Mouse (Mus musculus): ENCODE data around the gene Nxnl2. TPM values are rescaled to one million over a fixed set of nuclear protein-coding genes. Genes with fewer than 3 reads are reported as not detected.

Gene Nxnl2
- polyA plus RNA-seq, 1 experiment, result not detected

DNA sequence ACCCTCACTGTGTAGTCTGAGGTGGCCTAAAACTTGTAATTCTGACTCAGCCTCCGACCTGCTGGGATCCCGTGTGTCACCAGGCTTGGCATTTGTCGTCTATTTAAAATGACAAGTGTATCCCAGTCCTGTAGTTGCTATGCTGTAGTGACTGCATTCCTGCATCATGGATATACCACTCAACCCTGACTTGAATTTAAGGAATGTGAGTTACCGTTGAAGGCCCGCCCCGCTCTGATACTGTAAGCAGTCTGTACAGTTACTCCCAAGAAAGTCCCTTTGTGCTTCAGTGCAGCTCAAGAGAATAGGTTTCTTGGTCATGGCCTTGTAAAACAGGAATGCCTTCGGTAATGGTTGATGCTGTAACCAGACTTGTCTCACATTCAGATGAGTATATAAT, 42.4 kb upstream of the Nxnl2 start:
- TF ChIP-seq REST (IDR thresholded peaks at IDR 0.05; ENCODE audit: insufficient read depth, insufficient read length), result no peak
- no peak for TF ChIP-seq SRF (IDR thresholded peaks at IDR 0.05; ENCODE audit: control insufficient read depth, insufficient read length, low read depth)
- TF ChIP-seq TCF3 (IDR thresholded peaks at IDR 0.05; ENCODE audit: insufficient read length, low read depth), result no peak
- Histone ChIP-seq H3ac (ENCODE audit: control insufficient read depth, insufficient read length) (no peak overlapping the region), H3K79me2 (ENCODE audit: control insufficient read depth, insufficient read depth) (peaks cover 53% of the 10 kb centered on the region), H3K4me3 (no peak overlapping the region), H3K27me3 (ENCODE audit: control insufficient read depth, insufficient read depth, insufficient read length) (no peaks in the 10 kb centered on the region), H3K4me2 (ENCODE audit: low read depth) (no peak overlapping the region), H3K36me3 (ENCODE audit: control insufficient read depth, insufficient read depth) (peaks cover 8% of the 10 kb centered on the region)

DNA sequence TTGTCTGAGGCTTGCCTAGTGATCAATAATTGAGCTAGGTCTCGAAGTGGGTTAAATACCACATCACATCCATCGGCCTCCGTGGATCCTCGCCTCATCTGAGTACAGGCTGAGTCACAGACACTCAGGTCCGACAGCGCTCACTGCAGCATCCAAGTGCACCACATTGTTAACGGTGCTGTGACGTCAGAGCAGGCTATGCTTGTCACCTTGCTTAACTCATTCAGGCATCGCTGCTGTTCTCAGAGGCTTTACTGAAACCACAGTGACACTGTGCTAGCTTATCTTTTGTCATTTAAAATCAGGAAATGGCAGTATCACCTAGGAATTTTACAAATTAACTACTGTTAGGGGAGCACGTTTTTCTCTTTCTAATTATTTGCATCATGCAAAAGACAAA, 39.6 kb upstream of the Nxnl2 start:
- no peak overlapping the region for H3K4me3 ChIP-seq
- TF ChIP-seq REST (IDR thresholded peaks at IDR 0.05; ENCODE audit: insufficient read depth, insufficient read length), result no peak
- TF ChIP-seq CEBPB (IDR thresholded peaks at IDR 0.05; ENCODE audit: insufficient read depth, poor library complexity, severe bottlenecking), result no peak
- no peak for TF ChIP-seq MYOD1 (IDR thresholded peaks at IDR 0.05; ENCODE audit: control insufficient read depth in 1 of 3, insufficient read length in 2 of 3, low read depth in 2 of 3)
- no peak for TF ChIP-seq E2F4 (IDR thresholded peaks at IDR 0.05; ENCODE audit: insufficient read depth)
- TF ChIP-seq TCF12 (IDR thresholded peaks at IDR 0.05; ENCODE audit: insufficient read depth, poor library complexity, severe bottlenecking), result no peak
- TF ChIP-seq TCF3 (IDR thresholded peaks at IDR 0.05; ENCODE audit: insufficient read length, low read depth), result no peak
- H3ac ChIP-seq (ENCODE audit: control insufficient read depth, insufficient read length), result no peak overlapping the region
- H3K79me2 ChIP-seq (ENCODE audit: control insufficient read depth, insufficient read depth), result peaks cover 28% of the 10 kb centered on the region
- H3K27me3 ChIP-seq (ENCODE audit: control insufficient read depth, insufficient read depth, insufficient read length), result no peaks in the 10 kb centered on the region
- H3K4me2 ChIP-seq (ENCODE audit: low read depth), result no peak overlapping the region
- peaks cover 10% of the 10 kb centered on the region for H3K36me3 ChIP-seq (ENCODE audit: control insufficient read depth, insufficient read depth)

DNA sequence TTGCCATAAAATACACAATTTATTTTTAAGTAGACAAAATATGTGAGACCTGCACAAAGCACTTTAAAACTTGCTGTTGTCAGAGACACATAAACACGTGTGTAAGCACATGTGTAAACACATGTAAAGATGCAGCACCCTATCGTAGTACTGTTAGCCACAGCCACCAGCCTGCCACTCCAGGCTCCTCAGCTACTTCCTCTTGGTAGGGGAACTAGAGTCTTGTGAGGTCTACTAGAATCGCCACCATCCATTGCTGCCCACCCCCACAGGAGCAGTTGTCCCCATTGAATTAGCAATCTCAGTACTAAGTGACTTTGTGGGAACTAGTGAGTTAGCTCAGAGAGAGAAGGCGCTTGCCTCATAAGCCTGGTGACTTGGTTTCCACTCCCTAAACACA, 34.5 kb upstream of the Nxnl2 start:
- Histone ChIP-seq H3K27me3 (ENCODE audit: control insufficient read depth, insufficient read depth, insufficient read length) (no peaks in the 10 kb centered on the region), H3K36me3 (ENCODE audit: control insufficient read depth, insufficient read depth) (peaks cover 20% of the 10 kb centered on the region), H3ac (ENCODE audit: control insufficient read depth, insufficient read length) (no peak overlapping the region), H3K4me2 (ENCODE audit: low read depth) (no peak overlapping the region), H3K79me2 (ENCODE audit: control insufficient read depth, insufficient read depth) (peaks cover 6% of the 10 kb centered on the region), H3K4me3 (no peak overlapping the region)
- TF ChIP-seq TCF3 (IDR thresholded peaks at IDR 0.05; ENCODE audit: insufficient read length, low read depth) (no peak), MYOG (IDR thresholded peaks at IDR 0.05; ENCODE audit: control insufficient read depth in 1 of 3, insufficient read depth in 1 of 3, insufficient read length in 2 of 3, low read depth in 2 of 3) (no peak)

DNA sequence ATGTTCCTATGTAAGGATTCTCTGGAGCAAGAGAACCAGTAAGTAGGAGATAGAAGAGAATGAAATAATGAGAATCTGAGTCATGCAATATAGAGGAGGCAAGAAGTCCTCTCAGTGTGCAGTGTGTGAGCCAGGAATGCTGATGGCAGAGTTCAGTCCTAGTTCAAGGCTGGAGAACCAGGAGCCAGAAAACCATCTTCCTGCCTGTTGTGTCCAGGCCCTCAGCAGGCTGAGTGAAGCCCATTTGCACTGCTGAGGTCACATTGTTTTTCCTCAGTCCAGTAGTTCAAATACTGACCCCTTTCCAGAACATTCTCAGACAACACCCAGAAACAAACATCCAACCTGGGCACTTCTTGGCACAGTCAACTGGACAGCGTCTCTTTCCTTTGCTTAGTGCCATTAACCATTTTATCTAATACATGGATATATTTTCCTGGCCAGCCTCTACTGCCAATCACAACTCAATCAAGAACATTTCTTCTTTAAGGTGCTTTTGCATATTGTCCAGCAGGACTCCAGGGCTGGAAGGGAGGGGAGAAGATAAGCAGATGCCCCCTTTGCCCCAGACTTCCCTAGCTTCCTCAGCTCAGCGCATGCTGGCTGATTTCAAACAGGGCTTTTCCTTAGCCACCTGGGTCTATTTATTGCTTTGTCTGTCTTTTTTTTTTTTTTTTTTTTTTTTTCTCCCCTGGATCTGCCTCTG, 33.7 kb upstream of the Nxnl2 start:
- no peak for TF ChIP-seq MYOG (IDR thresholded peaks at IDR 0.05; ENCODE audit: control insufficient read depth in 1 of 3, insufficient read depth in 1 of 3, insufficient read length in 2 of 3, low read depth in 2 of 3)
- TF ChIP-seq USF1 (IDR thresholded peaks at IDR 0.05; ENCODE audit: low read depth), result no peak
- TF ChIP-seq SRF (IDR thresholded peaks at IDR 0.05; ENCODE audit: control insufficient read depth, insufficient read length, low read depth), result no peak
- TF ChIP-seq TCF3 (IDR thresholded peaks at IDR 0.05; ENCODE audit: insufficient read length, low read depth), result no peak
- TF ChIP-seq TCF12 (IDR thresholded peaks at IDR 0.05; ENCODE audit: insufficient read depth, poor library complexity, severe bottlenecking), result no peak
- no peak for TF ChIP-seq MYOD1 (IDR thresholded peaks at IDR 0.05; ENCODE audit: control insufficient read depth in 1 of 3, insufficient read length in 2 of 3, low read depth in 2 of 3)
- no peak for TF ChIP-seq REST (IDR thresholded peaks at IDR 0.05; ENCODE audit: insufficient read depth, insufficient read length)
- no peak for TF ChIP-seq CEBPB (IDR thresholded peaks at IDR 0.05; ENCODE audit: insufficient read depth, poor library complexity, severe bottlenecking)
- TF ChIP-seq MAX (IDR thresholded peaks at IDR 0.05; ENCODE audit: low read depth), result no peak
- no peak for TF ChIP-seq E2F4 (IDR thresholded peaks at IDR 0.05; ENCODE audit: insufficient read depth)
- TF ChIP-seq POLR2AphosphoS2 (IDR thresholded peaks at IDR 0.05; ENCODE audit: insufficient read length, low read depth), result no peak
- TF ChIP-seq POLR2A (IDR thresholded peaks at IDR 0.05; ENCODE audit: insufficient read length, low read depth), result no peak
- H3K27me3 ChIP-seq (ENCODE audit: control insufficient read depth, insufficient read depth, insufficient read length), result no peaks in the 10 kb centered on the region
- no peak overlapping the region for H3K4me3 ChIP-seq
- H3K4me2 ChIP-seq (ENCODE audit: low read depth), result no peak overlapping the region
- peaks cover 6% of the 10 kb centered on the region for H3K79me2 ChIP-seq (ENCODE audit: control insufficient read depth, insufficient read depth)
- peaks cover 20% of the 10 kb centered on the region for H3K36me3 ChIP-seq (ENCODE audit: control insufficient read depth, insufficient read depth)
- no peak overlapping the region for H3ac ChIP-seq (ENCODE audit: control insufficient read depth, insufficient read length)

DNA sequence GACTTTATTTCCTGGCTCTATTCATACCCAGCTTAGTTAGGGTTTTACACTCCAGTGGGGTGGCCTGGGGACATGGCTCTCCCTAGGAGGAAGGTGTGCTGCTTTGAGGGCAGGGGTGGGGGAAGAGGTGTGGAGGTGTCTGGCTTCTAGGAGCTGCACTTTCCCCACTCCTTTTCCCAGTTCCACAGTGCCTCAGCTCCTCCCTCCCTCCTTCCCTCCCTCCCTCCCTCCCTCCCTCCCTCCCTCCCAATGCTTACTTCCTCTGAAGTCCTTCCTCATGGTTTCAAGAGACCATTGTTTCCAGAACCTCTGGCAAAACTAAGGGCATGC, 33.2 kb upstream of the Nxnl2 start:
- TF ChIP-seq MAX (IDR thresholded peaks at IDR 0.05; ENCODE audit: low read depth), result no peak
- no peak overlapping the region for H3K4me2 ChIP-seq (ENCODE audit: low read depth)
- no peak overlapping the region for H3K4me3 ChIP-seq
- no peaks in the 10 kb centered on the region for H3K27me3 ChIP-seq (ENCODE audit: control insufficient read depth, insufficient read depth, insufficient read length)
- H3ac ChIP-seq (ENCODE audit: control insufficient read depth, insufficient read length), result no peak overlapping the region
- H3K79me2 ChIP-seq (ENCODE audit: control insufficient read depth, insufficient read depth), result peaks cover 6% of the 10 kb centered on the region
- peaks cover 24% of the 10 kb centered on the region for H3K36me3 ChIP-seq (ENCODE audit: control insufficient read depth, insufficient read depth)

DNA sequence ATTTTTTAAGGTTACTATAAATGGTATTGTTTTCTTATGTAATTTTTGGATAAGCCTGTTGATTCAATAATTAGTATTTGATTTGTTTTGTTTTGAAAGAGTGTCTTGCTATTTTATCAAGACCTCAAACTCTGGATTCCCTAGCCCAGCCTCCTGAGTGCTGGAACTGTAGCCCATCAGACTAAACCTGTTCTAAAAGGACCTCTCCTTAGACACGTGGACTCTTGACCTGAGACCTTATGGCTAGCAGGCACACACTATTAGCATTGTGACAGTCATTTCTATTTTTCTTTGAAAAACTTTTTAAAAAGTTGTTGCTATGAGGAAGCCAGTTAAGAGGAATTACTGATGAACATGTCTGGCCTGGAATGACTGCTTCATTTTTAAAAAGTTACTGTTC, 23.7 kb upstream of the Nxnl2 start:
- peaks cover 45% of the 10 kb centered on the region for H3K36me3 ChIP-seq (ENCODE audit: control insufficient read depth, insufficient read depth)
- TF ChIP-seq E2F4 (IDR thresholded peaks at IDR 0.05; ENCODE audit: insufficient read depth) (no peak), TCF12 (IDR thresholded peaks at IDR 0.05; ENCODE audit: insufficient read depth, poor library complexity, severe bottlenecking) (no peak), POLR2AphosphoS2 (IDR thresholded peaks at IDR 0.05; ENCODE audit: insufficient read length, low read depth) (no peak), POLR2A (IDR thresholded peaks at IDR 0.05; ENCODE audit: insufficient read length, low read depth) (no peak), TCF3 (IDR thresholded peaks at IDR 0.05; ENCODE audit: insufficient read length, low read depth) (no peak)
- peaks cover 21% of the 10 kb centered on the region for H3K79me2 ChIP-seq (ENCODE audit: control insufficient read depth, insufficient read depth)
- no peak overlapping the region for H3K4me2 ChIP-seq (ENCODE audit: low read depth)
- H3ac ChIP-seq (ENCODE audit: control insufficient read depth, insufficient read length), result no peak overlapping the region
- H3K4me3 ChIP-seq, result no peak overlapping the region
- H3K27me3 ChIP-seq (ENCODE audit: control insufficient read depth, insufficient read depth, insufficient read length), result no peaks in the 10 kb centered on the region

All from myocyte (in vitro differentiated cells).